Mouse (Mus musculus) MEL (cell line): ENCODE data around the gene Grb10.

Experiments
- CTCF ChIP-seq, 3 experiments: IDR thresholded peaks in 2 of 3; conservative IDR thresholded peaks in 1 of 3; 2 replicates each; pipeline ENCODE4 v1.5.1; 2011 to 2012; ENCODE audit warnings: low read length in 3 of 3, low read depth in 2 of 3, mild to moderate bottlenecking in 2 of 3, improper control_type of control experiment in 1 of 3, inconsistent platforms in 1 of 3, mixed read lengths in 1 of 3, moderate library complexity in 1 of 3; ENCODE audit not compliant: control insufficient read depth in 1 of 3, insufficient read depth in 1 of 3, poor library complexity in 1 of 3, severe bottlenecking in 1 of 3
- ELF1 ChIP-seq: IDR thresholded peaks from 2 replicates; pipeline ENCODE4 v1.6.1; 2014; ENCODE audit warnings: low read depth, mild to moderate bottlenecking, inconsistent platforms, low read length, improper control_type of control experiment, moderate library complexity
- MAX ChIP-seq: IDR thresholded peaks from 2 replicates; pipeline ENCODE4 v1.6.1; 2011; ENCODE audit warnings: low read length, improper control_type of control experiment
- MAZ ChIP-seq: IDR thresholded peaks from 2 replicates; pipeline ENCODE4 v1.6.1; 2012; ENCODE audit warnings: low read depth, mild to moderate bottlenecking, inconsistent platforms, low read length, improper control_type of control experiment
- RAD21 ChIP-seq: IDR thresholded peaks from 2 replicates; pipeline ENCODE4 v1.6.1; 2011; ENCODE audit warnings: mild to moderate bottlenecking, low read depth, low read length, improper control_type of control experiment
- TAL1 ChIP-seq: IDR thresholded peaks from 2 replicates; pipeline ENCODE4 v1.6.1; 2012; ENCODE audit warnings: mild to moderate bottlenecking, inconsistent platforms, low read length, moderate library complexity, mixed read lengths
- TBP ChIP-seq: IDR thresholded peaks from 2 replicates; pipeline ENCODE4 v1.8.0; 2011; ENCODE audit warnings: low read depth, low read length, improper control_type of control experiment
- TCF12 ChIP-seq: IDR thresholded peaks from 2 replicates; pipeline ENCODE4 v1.6.1; 2014; ENCODE audit warnings: low read depth, mild to moderate bottlenecking, inconsistent platforms, low read length, improper control_type of control experiment, moderate library complexity

- TF ChIP-seq ELF1 (no peak), CTCF (IDR thresholded peaks at IDR 0.05 in 2 of 3, conservative IDR thresholded peaks at IDR 0.05 in 1 of 3; ENCODE audit: control insufficient read depth in 1 of 3, insufficient read depth in 1 of 3, low read depth in 2 of 3, low read length in 3 of 3, poor library complexity in 1 of 3, severe bottlenecking in 1 of 3) (no peak), MAZ (no peak), RAD21 (no peak), TCF12 (no peak), MAX (no peak), TBP (no peak), TAL1 (no peak)
Observed at GRCm38 (mm10) chr11:11995371-11995770, 43.1 kb downstream of the Grb10 start.
